Mouse (Mus musculus) forebrain, embryonic 12.5 days (tissue): ENCODE measurements around the gene Nav1. TPM values are rescaled to one million over a fixed set of nuclear protein-coding genes. Genes with fewer than 3 reads are reported as not detected.

Experiments
- ATAC-seq: fragments of 200-750 bp; cut with Nextera tagmentation; 2 replicates; pipeline ENCODE4 v1.8.0; 2017; ENCODE audit warnings: moderate TSS enrichment; ENCODE audit not compliant: low FRiP score
- H3K27ac ChIP-seq: fragments of 300-500 bp; sonication (generic); 2 replicates; pipeline ENCODE4 v1.5.1; 2016; ENCODE audit warnings: mild to moderate bottlenecking
- H3K27me3 ChIP-seq: fragments of 300-500 bp; sonication (generic); 2 replicates; pipeline ENCODE4 v1.6.1; 2016; ENCODE audit warnings: mild to moderate bottlenecking
- H3K36me3 ChIP-seq: fragments of 300-500 bp; sonication (generic); replicated peaks from 2 replicates; pipeline ENCODE4 v1.6.1; 2016; ENCODE audit warnings: mild to moderate bottlenecking
- H3K4me1 ChIP-seq: fragments of 300-500 bp; sonication (generic); 2 replicates; pipeline ENCODE4 v1.6.1; 2016
- H3K4me2 ChIP-seq: fragments of 300-500 bp; sonication (generic); 2 replicates; pipeline ENCODE4 v1.6.1; 2016; ENCODE audit warnings: mild to moderate bottlenecking, moderate library complexity
- H3K4me3 ChIP-seq: fragments of 300-500 bp; sonication (generic); replicated peaks from 2 replicates; pipeline ENCODE4 v1.5.1; 2016; ENCODE audit warnings: mild to moderate bottlenecking
- H3K9ac ChIP-seq: fragments of 300-500 bp; sonication (generic); 2 replicates; pipeline ENCODE4 v1.6.1; 2016; ENCODE audit warnings: mild to moderate bottlenecking
- H3K9me3 ChIP-seq: fragments of 300-500 bp; sonication (generic); 2 replicates; pipeline ENCODE4 v1.6.1; 2016
- WGBS: fragments of 180-500 bp; shearing (Covaris S2); methylation state at CpG from one replicate; pipeline ENCODE4 v1.1.7; 2016; 5-methylcytosine and 5-hydroxymethylcytosine counted together
- polyA plus RNA-seq: library from polyadenylated mRNA; unstranded; fragments of >200 nt; fragmentation: Nextera tagmentation; extraction: Ambion mirVana; gene quantifications from 2 replicates; pipeline ENCODE4 v1.2.1, GENCODE M21; 2016

The Nav1 gene
- polyA plus RNA-seq, 1 experiment from 2014 or later, result 32.4 TPM

DNA sequence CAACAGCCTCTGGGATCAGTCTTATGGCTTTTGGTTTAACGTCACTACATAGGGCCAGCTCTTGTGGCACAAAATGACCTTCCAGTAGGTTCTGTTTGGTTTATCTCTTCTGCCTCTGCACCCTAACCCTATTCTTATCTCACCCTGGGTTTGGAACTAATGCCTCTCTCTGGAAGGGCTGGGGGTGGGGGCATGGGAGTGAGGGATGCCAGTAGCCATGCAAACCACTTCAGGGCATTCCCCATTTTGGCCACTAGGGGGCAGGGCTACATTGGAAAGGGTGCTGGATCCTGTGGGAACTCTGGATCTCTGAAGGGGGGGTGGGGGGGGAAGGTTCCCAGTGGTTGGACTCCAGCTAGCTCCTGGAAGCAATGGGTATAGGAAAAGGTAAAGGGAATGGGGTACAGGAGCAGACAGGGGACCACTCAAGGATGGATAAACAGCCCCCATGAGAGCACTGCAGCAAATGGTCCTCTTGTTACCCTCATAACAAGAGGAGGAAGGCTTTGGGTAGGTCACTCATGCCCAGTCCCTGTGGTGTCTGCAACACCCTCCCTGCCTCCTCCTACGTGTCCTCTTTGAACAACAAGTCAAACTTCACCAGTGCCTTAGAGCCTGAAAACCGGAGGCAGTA is 145.9 kb downstream of the Nav1 start:
- Histone ChIP-seq H3K27ac (no peak overlapping the region), H3K9ac (no peak overlapping the region), H3K9me3 (no peaks in the 10 kb centered on the region), H3K27me3 (no peaks in the 10 kb centered on the region), H3K36me3 (peaks cover 72% of the 10 kb centered on the region), H3K4me2 (no peak overlapping the region), H3K4me1 (no peaks in the 10 kb centered on the region), H3K4me3 (no peak overlapping the region)
- 0 out of 2 replicates have a peak, but pooled peaks have one; percentile 20 for ATAC-seq
- 73% methylated on average over 3 of the region's 3 CpGs for WGBS

DNA sequence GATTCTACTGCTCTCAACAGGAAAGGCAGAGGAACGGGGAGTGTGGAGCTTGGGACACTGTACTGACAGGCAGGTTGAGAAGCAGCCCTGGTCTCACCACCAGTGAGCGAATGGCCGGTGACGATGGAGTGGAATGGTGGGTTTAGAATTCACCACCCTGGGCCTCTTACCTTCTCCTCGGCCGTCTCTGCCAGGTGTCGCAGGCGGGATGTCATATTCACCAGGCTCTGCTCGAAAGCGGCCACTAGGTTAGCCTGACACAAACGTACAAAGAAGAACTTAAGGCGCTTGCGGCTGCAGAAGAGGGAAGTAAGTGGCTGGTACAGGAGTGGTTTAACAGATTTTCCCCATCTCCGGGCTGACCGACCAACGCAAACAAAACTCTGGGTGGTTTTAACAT is 146.6 kb downstream of the Nav1 start:
- Histone ChIP-seq H3K4me2 (no peak overlapping the region), H3K9me3 (no peaks in the 10 kb centered on the region), H3K36me3 (peaks cover 69% of the 10 kb centered on the region), H3K27me3 (no peaks in the 10 kb centered on the region), H3K9ac (no peak overlapping the region), H3K4me1 (no peaks in the 10 kb centered on the region), H3K27ac (no peak overlapping the region), H3K4me3 (no peak overlapping the region)
- WGBS, result 95% methylated on average over 16 of the region's 16 CpGs
- ATAC-seq, result no peak

DNA sequence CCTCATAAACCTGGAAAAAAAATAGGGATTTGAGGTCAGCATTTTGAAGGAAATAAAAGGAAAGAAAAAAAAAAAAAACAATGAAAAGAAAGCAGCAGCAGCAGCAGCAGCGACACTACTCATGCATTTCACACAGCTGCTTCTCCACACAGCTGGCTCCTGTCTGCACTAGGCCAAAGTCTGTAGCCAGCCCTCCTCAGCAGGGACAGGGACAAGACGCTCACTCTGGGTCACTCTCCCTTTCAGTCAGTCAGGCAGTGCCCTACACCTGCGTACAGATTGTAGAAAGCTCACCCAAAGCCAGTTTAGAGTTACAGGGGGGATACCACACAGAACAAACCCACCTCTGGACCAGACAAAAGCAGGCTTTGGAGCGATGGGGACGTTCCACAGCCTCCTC is 149.2 kb downstream of the Nav1 start:
- H3K9me3 ChIP-seq, result no peaks in the 10 kb centered on the region
- H3K4me1 ChIP-seq, result no peaks in the 10 kb centered on the region
- H3K4me2 ChIP-seq, result no peak overlapping the region
- no peaks in the 10 kb centered on the region for H3K27me3 ChIP-seq
- ATAC-seq, result no peak
- no peak overlapping the region for H3K4me3 ChIP-seq
- 88% methylated on average over 5 of the region's 5 CpGs for WGBS
- peaks cover 67% of the 10 kb centered on the region for H3K36me3 ChIP-seq
- H3K9ac ChIP-seq, result no peak overlapping the region
- no peak overlapping the region for H3K27ac ChIP-seq

DNA sequence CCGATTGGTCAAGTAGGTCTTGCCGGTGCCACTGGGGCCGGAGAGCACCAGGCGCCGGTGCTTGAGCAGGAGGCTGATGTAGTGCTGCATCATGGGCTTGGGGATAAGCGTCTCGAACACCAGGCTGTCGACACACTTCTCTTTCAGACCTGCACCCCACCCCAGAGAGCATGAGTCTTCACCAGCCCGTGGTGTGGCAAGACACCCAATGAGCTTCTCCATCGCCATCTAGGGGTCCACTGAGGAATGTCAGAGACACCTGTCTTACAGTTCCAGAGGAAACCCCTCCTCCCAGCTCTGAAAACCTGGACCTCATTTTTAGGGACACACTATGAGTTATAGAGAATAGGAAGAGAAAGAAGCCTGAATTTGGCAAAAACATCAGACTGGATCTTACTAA is 154.8 kb downstream of the Nav1 start:
- no peak overlapping the region for H3K4me2 ChIP-seq
- H3K9ac ChIP-seq, result no peak overlapping the region
- H3K36me3 ChIP-seq, result peaks cover 77% of the 10 kb centered on the region
- H3K4me3 ChIP-seq, result no peak overlapping the region
- no peak for ATAC-seq
- no peaks in the 10 kb centered on the region for H3K4me1 ChIP-seq
- H3K27ac ChIP-seq, result no peak overlapping the region
- H3K9me3 ChIP-seq, result no peaks in the 10 kb centered on the region
- 85% methylated on average over 10 of the region's 10 CpGs for WGBS
- H3K27me3 ChIP-seq, result no peaks in the 10 kb centered on the region

DNA sequence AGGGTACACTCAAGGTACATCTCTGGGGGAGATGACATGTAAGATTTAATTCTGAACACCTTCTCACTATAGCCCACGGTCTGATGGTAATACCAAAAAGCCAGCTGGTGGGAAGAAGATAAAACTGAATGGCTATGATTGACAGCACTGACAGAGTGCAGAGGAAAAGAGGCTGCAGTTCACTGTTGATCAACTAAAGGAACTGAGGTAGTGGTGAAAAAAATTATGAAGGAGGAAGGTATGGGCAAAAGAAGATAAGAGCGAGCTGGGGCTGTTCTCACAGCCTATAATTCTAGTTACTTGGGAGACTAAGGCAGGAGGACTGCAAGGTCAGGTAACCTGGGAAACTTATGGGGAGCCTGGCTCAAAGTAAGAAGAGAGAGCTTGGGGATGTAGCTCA is 155.7 kb downstream of the Nav1 start:
- no peak overlapping the region for H3K4me2 ChIP-seq
- H3K4me3 ChIP-seq, result no peak overlapping the region
- H3K36me3 ChIP-seq, result peaks cover 69% of the 10 kb centered on the region
- no peaks in the 10 kb centered on the region for H3K27me3 ChIP-seq
- 90% methylated on average over 2 of the region's 2 CpGs for WGBS
- H3K27ac ChIP-seq, result no peak overlapping the region
- H3K4me1 ChIP-seq, result no peaks in the 10 kb centered on the region
- ATAC-seq, result no peak
- H3K9me3 ChIP-seq, result no peaks in the 10 kb centered on the region
- no peak overlapping the region for H3K9ac ChIP-seq

DNA sequence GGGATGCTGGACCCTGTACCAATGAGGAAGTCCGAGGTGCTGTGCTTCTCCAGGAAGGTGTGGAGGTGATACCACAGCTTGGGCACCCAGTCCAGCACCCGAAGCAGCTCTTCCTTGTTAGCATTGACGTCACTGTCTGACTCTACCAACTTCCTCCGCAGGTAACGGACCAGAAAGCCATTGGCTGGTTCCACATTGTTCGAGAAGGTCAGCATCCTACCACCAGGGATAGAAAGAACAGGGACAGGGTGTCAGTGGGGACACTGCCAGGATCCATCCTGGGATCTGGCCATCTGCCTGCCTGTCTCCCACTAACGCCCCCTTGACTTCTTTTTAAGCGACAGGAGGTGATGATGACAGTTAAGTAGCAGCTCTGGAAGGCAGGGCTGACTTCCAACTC is 157.2 kb downstream of the Nav1 start:
- Histone ChIP-seq H3K4me1 (no peaks in the 10 kb centered on the region), H3K9ac (no peak overlapping the region), H3K4me2 (no peak overlapping the region), H3K36me3 (peaks cover 63% of the 10 kb centered on the region), H3K27ac (no peak overlapping the region), H3K9me3 (no peaks in the 10 kb centered on the region), H3K4me3 (no peak overlapping the region), H3K27me3 (no peaks in the 10 kb centered on the region)
- WGBS, result 93% methylated on average over 8 of the region's 8 CpGs
- no peak for ATAC-seq

DNA sequence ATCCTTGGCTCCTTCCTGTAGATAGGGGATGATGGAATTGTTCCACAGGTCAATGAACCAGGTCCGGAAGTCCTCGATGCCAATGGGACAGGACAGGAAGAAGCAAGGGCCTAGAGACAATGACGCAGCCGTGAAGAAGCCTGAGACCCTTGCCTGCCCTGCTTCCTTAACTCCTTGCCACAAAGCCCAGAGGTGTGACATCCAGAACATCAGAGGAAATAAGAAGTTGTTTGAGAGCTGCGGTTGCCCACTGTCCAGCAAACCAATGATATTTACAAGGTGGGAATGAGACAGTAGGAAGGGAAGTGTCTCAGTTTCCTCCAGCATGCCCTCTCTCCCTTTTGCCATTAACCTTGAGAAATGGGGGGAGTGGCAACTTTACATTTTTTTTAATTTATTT is 158.2 kb downstream of the Nav1 start:
- Histone ChIP-seq H3K9ac (no peak overlapping the region), H3K9me3 (no peaks in the 10 kb centered on the region), H3K36me3 (peaks cover 53% of the 10 kb centered on the region), H3K27me3 (no peaks in the 10 kb centered on the region), H3K4me3 (no peak overlapping the region), H3K4me2 (no peak overlapping the region), H3K4me1 (no peaks in the 10 kb centered on the region), H3K27ac (no peak overlapping the region)
- WGBS, result 97% methylated on average over 5 of the region's 5 CpGs
- ATAC-seq, result no peak

DNA sequence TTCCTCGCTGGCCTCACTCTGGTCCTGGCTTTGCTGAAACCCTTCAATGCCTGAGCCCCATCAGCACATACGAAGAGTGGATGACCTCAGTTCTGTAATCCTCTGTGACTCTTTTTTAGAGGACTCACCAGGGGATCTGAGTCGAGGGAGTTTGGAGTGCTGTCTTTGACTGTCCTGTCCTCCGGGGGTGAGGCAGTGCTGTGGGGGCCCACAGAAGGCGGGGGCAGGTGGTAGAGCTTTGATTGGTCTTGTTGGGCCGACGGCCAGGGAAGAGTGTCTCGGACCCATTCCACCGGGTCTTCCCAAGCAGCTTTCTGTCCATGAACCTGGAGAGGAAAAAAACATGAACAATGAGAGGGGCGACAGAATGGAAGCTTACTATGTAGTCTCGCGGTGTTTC is 163.6 kb downstream of the Nav1 start:
- Histone ChIP-seq H3K27me3 (no peaks in the 10 kb centered on the region), H3K9me3 (no peaks in the 10 kb centered on the region), H3K27ac (no peak overlapping the region), H3K4me2 (no peak overlapping the region), H3K4me1 (no peaks in the 10 kb centered on the region), H3K4me3 (no peak overlapping the region), H3K36me3 (peaks cover 59% of the 10 kb centered on the region), H3K9ac (no peak overlapping the region)
- no peak for ATAC-seq
- 88% methylated on average over 12 of the region's 12 CpGs for WGBS

DNA sequence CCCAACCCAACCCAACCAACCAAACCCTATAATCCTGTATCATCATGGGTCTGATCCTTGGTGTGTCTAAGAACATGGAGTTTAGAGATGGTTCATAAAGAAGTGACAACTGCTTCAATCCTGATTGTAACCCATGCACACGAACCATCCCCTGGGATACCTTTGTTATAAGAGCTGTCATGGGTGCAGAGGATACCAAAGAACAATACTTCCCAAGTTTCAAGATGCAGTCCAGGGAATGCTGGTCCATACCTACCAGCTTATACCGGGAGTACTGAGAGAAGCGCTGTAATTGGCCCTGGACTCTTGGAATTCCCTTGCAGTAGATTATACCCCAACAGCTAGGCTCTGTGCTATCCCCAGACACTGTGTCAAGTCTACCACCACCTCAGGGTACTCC is 165.2 kb downstream of the Nav1 start:
- Histone ChIP-seq H3K9me3 (no peaks in the 10 kb centered on the region), H3K4me1 (no peaks in the 10 kb centered on the region), H3K4me2 (no peak overlapping the region), H3K36me3 (peaks cover 66% of the 10 kb centered on the region), H3K27ac (no peak overlapping the region), H3K4me3 (no peak overlapping the region), H3K27me3 (no peaks in the 10 kb centered on the region), H3K9ac (no peak overlapping the region)
- ATAC-seq, result no peak
- WGBS, result 92% methylated on average over 3 of the region's 3 CpGs

DNA sequence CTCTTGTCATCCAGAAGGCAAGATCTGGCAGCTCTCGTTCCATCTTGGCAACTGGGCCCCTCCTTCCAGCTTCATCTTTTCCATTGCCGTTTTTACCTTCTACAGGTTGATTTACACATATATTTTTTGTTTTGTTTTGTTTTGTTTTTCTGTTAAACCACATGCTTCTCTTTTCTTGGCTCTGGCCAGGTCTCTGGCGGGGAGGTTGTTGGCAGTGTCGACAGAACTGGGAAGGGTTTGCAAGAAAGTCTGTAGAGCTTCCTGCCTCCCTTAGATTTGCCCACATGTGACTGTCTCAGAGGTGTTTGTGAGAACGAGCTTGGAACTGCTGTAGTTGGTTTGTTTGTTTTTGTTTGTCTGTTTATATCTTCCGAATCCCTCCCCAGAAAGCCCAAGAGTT is 166.1 kb downstream of the Nav1 start:
- H3K27me3 ChIP-seq, result no peaks in the 10 kb centered on the region
- H3K4me3 ChIP-seq, result no peak overlapping the region
- no peak overlapping the region for H3K9ac ChIP-seq
- no peaks in the 10 kb centered on the region for H3K4me1 ChIP-seq
- H3K36me3 ChIP-seq, result peaks cover 65% of the 10 kb centered on the region
- ATAC-seq, result no peak
- no peaks in the 10 kb centered on the region for H3K9me3 ChIP-seq
- 93% methylated on average over 6 of the region's 6 CpGs for WGBS
- no peak overlapping the region for H3K27ac ChIP-seq
- H3K4me2 ChIP-seq, result no peak overlapping the region

DNA sequence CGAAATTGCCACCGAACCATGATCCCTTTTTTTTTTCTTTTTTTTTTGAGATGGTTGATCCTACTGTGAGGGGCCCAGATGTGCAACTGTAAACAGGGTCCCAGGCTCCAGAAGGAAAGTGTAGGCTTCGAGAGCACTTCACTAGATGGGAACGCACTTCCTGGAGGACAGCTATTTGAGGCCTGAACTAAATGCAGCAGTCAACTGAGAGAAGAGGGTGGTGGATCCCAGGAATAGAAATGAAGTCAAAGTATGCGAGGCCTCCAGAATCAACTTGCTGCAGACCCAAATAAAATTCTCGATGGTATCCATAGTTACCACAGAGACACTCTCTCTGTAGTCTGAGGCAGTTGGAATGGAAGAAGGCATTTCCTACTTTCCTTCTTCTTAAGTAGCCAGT is 168.3 kb downstream of the Nav1 start:
- Histone ChIP-seq H3K9me3 (no peaks in the 10 kb centered on the region), H3K4me2 (no peak overlapping the region), H3K4me1 (no peaks in the 10 kb centered on the region), H3K36me3 (peaks cover 62% of the 10 kb centered on the region), H3K9ac (no peak overlapping the region), H3K27me3 (no peaks in the 10 kb centered on the region), H3K27ac (no peak overlapping the region), H3K4me3 (no peak overlapping the region)
- no peak for ATAC-seq
- 93% methylated on average over 6 of the region's 6 CpGs for WGBS

DNA sequence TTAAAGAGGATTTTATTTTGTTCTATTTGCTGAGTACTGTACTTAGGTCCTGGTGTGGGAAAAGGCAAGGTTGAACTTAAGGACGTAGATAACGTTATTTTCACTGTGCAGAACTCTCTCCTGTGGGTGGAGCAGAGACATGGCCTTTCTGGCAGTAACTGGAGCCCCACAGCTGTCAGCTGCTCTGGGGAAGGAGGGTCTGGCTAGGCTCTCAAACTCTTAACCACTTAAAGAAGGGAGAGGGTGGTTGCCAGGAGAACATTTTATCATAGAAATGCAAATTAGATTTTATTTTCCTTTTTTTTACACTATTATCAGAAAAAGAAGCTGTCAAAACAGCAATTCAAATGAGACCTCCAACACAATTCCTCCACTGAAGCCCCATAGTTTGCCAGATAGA is 171.3 kb downstream of the Nav1 start:
- WGBS, result 41% methylated on average over 2 of the region's 2 CpGs
- Histone ChIP-seq H3K4me2 (no peak overlapping the region), H3K36me3 (peaks cover 33% of the 10 kb centered on the region), H3K9ac (no peak overlapping the region), H3K4me1 (peaks cover 10% of the 10 kb centered on the region), H3K27me3 (no peaks in the 10 kb centered on the region), H3K9me3 (no peaks in the 10 kb centered on the region), H3K4me3 (no peak overlapping the region), H3K27ac (no peak overlapping the region)
- no peak for ATAC-seq

DNA sequence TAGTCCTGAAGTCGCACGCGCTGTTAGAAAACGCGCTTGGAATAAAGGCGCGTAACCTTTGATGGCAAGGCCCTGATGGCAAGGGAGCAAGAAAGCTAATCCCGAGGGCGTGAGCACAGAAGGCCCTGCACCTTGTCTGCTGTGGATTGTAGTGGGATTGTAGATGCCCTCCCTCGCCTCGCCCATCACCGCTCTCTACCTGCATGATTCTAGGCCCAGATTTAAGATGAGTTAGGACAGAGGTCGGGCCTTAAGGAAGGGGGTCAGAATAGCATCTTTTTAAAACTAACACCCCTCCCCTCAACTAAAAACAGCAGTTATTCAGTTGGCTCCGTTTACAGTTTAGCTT is 176.5 kb downstream of the Nav1 start:
- WGBS, result 2% methylated on average over 14 of the region's 14 CpGs

More for the DNA sequence above, 176.5 kb downstream of the Nav1 start:
- Histone ChIP-seq H3K9me3 (no peaks in the 10 kb centered on the region), H3K4me3 (peak overlapping the region; percentile 91), H3K9ac (peak overlapping the region; percentile 91), H3K36me3 (peaks cover 14% of the 10 kb centered on the region; the same call in 1 of the 2 replicates), H3K4me2 (peak overlapping the region; percentile 68), H3K27me3 (no peaks in the 10 kb centered on the region), H3K4me1 (peaks cover 28% of the 10 kb centered on the region), H3K27ac (peak overlapping the region; percentile 89)
- ATAC-seq, result peak; percentile 81
